12 mouse cellular contexts compared by ENCODE assay signal in genomic region chr1:90440638-90441037, GRCm38 (mm10).
DNase-seq lines count a peak whose midpoint lies in the region; ATAC-seq and TF ChIP-seq lines count a peak whose summit lies in the region.
"Had no signal": no experiment of that assay in that cellular context is flagged by ENCODE, and none has a peak within 500 bp of the region (broad histone marks: within the 10 kb centered on the region; RNA-seq: fewer than 3 reads in every experiment).

No protein-coding gene starts in this region.

- no peak overlapping the region for H3K27ac ChIP-seq in kidney, adult 2 months (ENCODE audit: insufficient read depth, low read depth, low read length)
- H3K27ac ChIP-seq in embryonic facial prominence, embryonic 14.5 days (replicated peaks; ENCODE audit: low read depth, low read length), result no peak overlapping the region; the same call in 1 of the 2 replicates
- peak overlapping the region; percentile 69 for H3K27ac ChIP-seq in kidney, embryonic 16.5 days (ENCODE audit: low read length)
- no peak overlapping the region for H3K27ac ChIP-seq in midbrain, embryonic 16.5 days (ENCODE audit: low read length)
- H3K27ac ChIP-seq in heart, embryonic 11.5 days (ENCODE audit: low read depth, low read length), result no peak overlapping the region

- no peaks in the 10 kb centered on the region for H3K27me3 ChIP-seq in kidney, adult 2 months (replicated peaks; ENCODE audit: control insufficient read depth, insufficient read depth, low read length)
- no peaks in the 10 kb centered on the region for H3K27me3 ChIP-seq in embryonic facial prominence, embryonic 14.5 days (replicated peaks; ENCODE audit: control insufficient read depth, insufficient read depth, low read length)
- H3K27me3 ChIP-seq in kidney, embryonic 16.5 days (ENCODE audit: insufficient read depth, low read length), result 0 out of 2 replicates have a peak, but pooled peaks cover 3% of the 10 kb centered on the region
- peaks cover 3% of the 10 kb centered on the region; the same call in 1 of the 2 replicates for H3K27me3 ChIP-seq in midbrain, embryonic 16.5 days (ENCODE audit: control insufficient read depth, insufficient read depth, low read depth, low read length)
- H3K27me3 ChIP-seq in heart, embryonic 11.5 days (ENCODE audit: control insufficient read depth, insufficient read depth, low read length), result no peaks in the 10 kb centered on the region

- DNase-seq in kidney, adult 11 months, result peak; percentile 27
- DNase-seq in kidney, adult 2 months, result no peak
- DNase-seq in embryonic facial prominence, embryonic 14.5 days (ENCODE audit: low spot score), result peak; percentile 70
- DNase-seq in frontal cortex, postnatal 10 days (ENCODE audit: low spot score in 2 of 2), result no peak
- no peak for DNase-seq in cerebellum, postnatal 25 days
- DNase-seq: adrenal gland, postnatal 25 days; cerebellum, adult 18-20 months; retina, postnatal 1 day; thymus, postnatal 25 days had no signal

- H3K36me3 ChIP-seq in kidney, adult 2 months (ENCODE audit: control insufficient read depth, insufficient read depth, low read length), result no peaks in the 10 kb centered on the region
- no peaks in the 10 kb centered on the region for H3K36me3 ChIP-seq in embryonic facial prominence, embryonic 14.5 days (ENCODE audit: control insufficient read depth, insufficient read depth, low read length)
- H3K36me3 ChIP-seq in kidney, embryonic 16.5 days (ENCODE audit: insufficient read depth, low read length), result no peaks in the 10 kb centered on the region
- no peaks in the 10 kb centered on the region for H3K36me3 ChIP-seq in midbrain, embryonic 16.5 days (ENCODE audit: control insufficient read depth, insufficient read depth, low read length)
- no peaks in the 10 kb centered on the region for H3K36me3 ChIP-seq in heart, embryonic 11.5 days (ENCODE audit: control insufficient read depth, insufficient read depth, low read length)

- no peaks in the 10 kb centered on the region for H3K9me3 ChIP-seq in embryonic facial prominence, embryonic 14.5 days (ENCODE audit: control insufficient read depth, low read length)
- H3K9me3 ChIP-seq in kidney, embryonic 16.5 days (ENCODE audit: low read length), result no peaks in the 10 kb centered on the region
- peaks cover 4% of the 10 kb centered on the region; the same call in 1 of the 2 replicates for H3K9me3 ChIP-seq in midbrain, embryonic 16.5 days (replicated peaks; ENCODE audit: control insufficient read depth, low read length, poor library complexity, severe bottlenecking)
- no peaks in the 10 kb centered on the region for H3K9me3 ChIP-seq in heart, embryonic 11.5 days (replicated peaks; ENCODE audit: control insufficient read depth, low read length)

- H3K9ac ChIP-seq in embryonic facial prominence, embryonic 14.5 days (ENCODE audit: low read depth, low read length), result no peak overlapping the region
- H3K9ac ChIP-seq in kidney, embryonic 16.5 days (replicated peaks; ENCODE audit: low read length), result no peak overlapping the region
- H3K9ac ChIP-seq in midbrain, embryonic 16.5 days (ENCODE audit: low read depth, low read length), result no peak overlapping the region
- H3K9ac ChIP-seq in heart, embryonic 11.5 days (ENCODE audit: low read depth, low read length), result no peak overlapping the region

- H3K4me3 ChIP-seq in kidney, adult 2 months (ENCODE audit: insufficient read depth, low read depth, low read length), result no peak overlapping the region
- no peak overlapping the region for H3K4me3 ChIP-seq in embryonic facial prominence, embryonic 14.5 days (ENCODE audit: low read depth, low read length)
- H3K4me3 ChIP-seq in kidney, embryonic 16.5 days (ENCODE audit: low read length), result no peak overlapping the region
- no peak overlapping the region for H3K4me3 ChIP-seq in midbrain, embryonic 16.5 days (ENCODE audit: low read depth, low read length)
- no peak overlapping the region for H3K4me3 ChIP-seq in heart, embryonic 11.5 days (ENCODE audit: low read depth, low read length)

- no peaks in the 10 kb centered on the region; the same call in 1 of the 2 replicates for H3K4me1 ChIP-seq in kidney, adult 2 months (ENCODE audit: control insufficient read depth, insufficient read depth, low read length)
- peaks cover 37% of the 10 kb centered on the region for H3K4me1 ChIP-seq in embryonic facial prominence, embryonic 14.5 days (ENCODE audit: control insufficient read depth, insufficient read depth, low read length)
- H3K4me1 ChIP-seq in kidney, embryonic 16.5 days (ENCODE audit: insufficient read depth, low read length), result peaks cover 58% of the 10 kb centered on the region
- peaks cover 9% of the 10 kb centered on the region for H3K4me1 ChIP-seq in midbrain, embryonic 16.5 days (ENCODE audit: control insufficient read depth, insufficient read depth, low read length)
- H3K4me1 ChIP-seq in heart, embryonic 11.5 days (ENCODE audit: control insufficient read depth, insufficient read depth, low read length), result peaks cover 10% of the 10 kb centered on the region

- TF ChIP-seq CTCF in kidney, adult 2 months (conservative IDR thresholded peaks at IDR 0.05; ENCODE audit: insufficient read depth, insufficient read length, low read depth, low read length), result no peak

- peak; percentile 36 for ATAC-seq in embryonic facial prominence, embryonic 14.5 days (ENCODE audit: low read depth)
- peak; percentile 79 for ATAC-seq in kidney, embryonic 16.5 days (ENCODE audit: low FRiP score, low TSS enrichment)
- ATAC-seq in midbrain, embryonic 16.5 days, result peak; percentile 45; the same call in 1 of the 2 replicates
- ATAC-seq in heart, embryonic 11.5 days (replicated peaks; ENCODE audit: insufficient number of reproducible peaks, low FRiP score, low TSS enrichment), result no peak

- 30% methylated on average over 1 of the region's 1 CpGs for WGBS in kidney, adult 2 months
- WGBS in embryonic facial prominence, embryonic 14.5 days, result 19% methylated on average over 1 of the region's 1 CpGs
- 6% methylated on average over 1 of the region's 1 CpGs for WGBS in kidney, embryonic 16.5 days
- WGBS in midbrain, embryonic 16.5 days, result 5% methylated on average over 1 of the region's 1 CpGs
- WGBS in heart, embryonic 11.5 days (ENCODE audit: insufficient replicate concordance), result 32% methylated on average over 1 of the region's 1 CpGs

- no peak for TF ChIP-seq POLR2A in kidney, adult 2 months (IDR thresholded peaks at IDR 0.05; ENCODE audit: low read depth, low read length)

- no peak overlapping the region for H3K4me2 ChIP-seq in embryonic facial prominence, embryonic 14.5 days (ENCODE audit: low read depth, low read length)
- no peak overlapping the region for H3K4me2 ChIP-seq in kidney, embryonic 16.5 days (replicated peaks; ENCODE audit: low read depth, low read length)
- H3K4me2 ChIP-seq in midbrain, embryonic 16.5 days (ENCODE audit: low read length), result no peak overlapping the region
- H3K4me2 ChIP-seq in heart, embryonic 11.5 days, result no peak overlapping the region

Comparison
In these comparisons a context has a peak if more than half of its experiments do, and no peak if none do; other contexts are left out.
1. DNase-seq: peak in kidney, adult 11 months (single experiment) and embryonic facial prominence, embryonic 14.5 days (single experiment); none in kidney, adult 2 months (single experiment), frontal cortex, postnatal 10 days (0 of 2) and cerebellum, postnatal 25 days (0 of 2).